Mouse (Mus musculus) MEL (cell line): ENCODE measurements around the gene Olfr308. TPM values are rescaled to one million over a fixed set of nuclear protein-coding genes. Genes with fewer than 3 reads are reported as not detected.

Experiments
- DNase-seq: peaks from one replicate; pipeline ENCODE4 v3.0.0; 2011; ENCODE audit warnings: low read depth, low spot score
- H3K27ac ChIP-seq: 2 replicates; pipeline ENCODE4 v1.5.1; 2012; ENCODE audit warnings: low read depth, mild to moderate bottlenecking, control low read depth, low read length, moderate library complexity; ENCODE audit not compliant: control insufficient read depth
- H3K27me3 ChIP-seq, 2 experiments: fragments of 150-350 bp in 1 of 2; sonication (generic) in 1 of 2; 2 replicates each; pipeline ENCODE4 v1.6.1; 2012; ENCODE audit warnings: low read length in 2 of 2, mild to moderate bottlenecking in 2 of 2, improper control_type of control experiment in 1 of 2, moderate library complexity in 1 of 2; ENCODE audit not compliant: insufficient read depth in 2 of 2, control insufficient read depth in 1 of 2
- H3K36me3 ChIP-seq, 2 experiments: 2 replicates each; pipeline ENCODE4 v1.6.1; 2012 to 2014; ENCODE audit warnings: low read length in 2 of 2, improper control_type of control experiment in 1 of 2, inconsistent platforms in 1 of 2, mild to moderate bottlenecking in 1 of 2; ENCODE audit not compliant: insufficient read depth in 2 of 2, control insufficient read depth in 1 of 2
- H3K4me1 ChIP-seq, 2 experiments: fragments of 150-350 bp in 1 of 2; sonication (generic) in 1 of 2; 2 replicates each; pipeline ENCODE4 v1.6.1; 2012; ENCODE audit warnings: low read length in 2 of 2, improper control_type of control experiment in 1 of 2, mild to moderate bottlenecking in 1 of 2; ENCODE audit not compliant: insufficient read depth in 2 of 2, control insufficient read depth in 1 of 2
- H3K4me3 ChIP-seq, 2 experiments: fragments of 150-350 bp in 1 of 2; sonication (generic) in 1 of 2; 2 replicates each; pipeline ENCODE4 v1.5.1; 2012; ENCODE audit warnings: low read depth in 2 of 2, low read length in 2 of 2, mild to moderate bottlenecking in 2 of 2, moderate library complexity in 2 of 2, control low read depth in 1 of 2, improper control_type of control experiment in 1 of 2; ENCODE audit not compliant: control insufficient read depth in 1 of 2, insufficient read depth in 1 of 2
- H3K79me2 ChIP-seq: 2 replicates; pipeline ENCODE4 v1.6.1; 2012; ENCODE audit warnings: mild to moderate bottlenecking, low read length, moderate library complexity; ENCODE audit not compliant: control insufficient read depth, poor library complexity, insufficient read depth
- H3K9ac ChIP-seq: 2 replicates; pipeline ENCODE4 v1.6.1; 2012; ENCODE audit warnings: low read depth, mild to moderate bottlenecking, control low read depth, low read length, moderate library complexity; ENCODE audit not compliant: control insufficient read depth, poor library complexity, severe bottlenecking
- H3K9me3 ChIP-seq: fragments of 150-350 bp; sonication (generic); replicated peaks from 2 replicates; pipeline ENCODE4 v1.6.1; 2012; ENCODE audit warnings: mild to moderate bottlenecking, low read length, improper control_type of control experiment, moderate library complexity; ENCODE audit not compliant: insufficient read depth
- CHD1 ChIP-seq: IDR thresholded peaks from 2 replicates; pipeline ENCODE4 v1.6.1; 2012; ENCODE audit warnings: low read depth, mild to moderate bottlenecking, inconsistent platforms, low read length, improper control_type of control experiment
- CHD2 ChIP-seq: IDR thresholded peaks from 2 replicates; pipeline ENCODE4 v1.6.1; 2011; ENCODE audit warnings: low read length, improper control_type of control experiment
- CTCF ChIP-seq, 3 experiments: IDR thresholded peaks in 2 of 3; conservative IDR thresholded peaks in 1 of 3; 2 replicates each; pipeline ENCODE4 v1.5.1; 2011 to 2012; ENCODE audit warnings: low read length in 3 of 3, low read depth in 2 of 3, mild to moderate bottlenecking in 2 of 3, improper control_type of control experiment in 1 of 3, inconsistent platforms in 1 of 3, mixed read lengths in 1 of 3, moderate library complexity in 1 of 3; ENCODE audit not compliant: control insufficient read depth in 1 of 3, insufficient read depth in 1 of 3, poor library complexity in 1 of 3, severe bottlenecking in 1 of 3
- GABPA ChIP-seq: IDR thresholded peaks from 2 replicates; pipeline ENCODE4 v1.6.1; 2012; ENCODE audit warnings: low read depth, mild to moderate bottlenecking, inconsistent platforms, low read length, improper control_type of control experiment, moderate library complexity
- HCFC1 ChIP-seq: IDR thresholded peaks from 2 replicates; pipeline ENCODE4 v1.6.1; 2012; ENCODE audit warnings: low read depth, mild to moderate bottlenecking, inconsistent platforms, low read length, improper control_type of control experiment, moderate library complexity
- KAT2A ChIP-seq: conservative IDR thresholded peaks from 2 replicates; pipeline ENCODE4 v1.6.1; 2012; ENCODE audit warnings: low read depth, low read length, improper control_type of control experiment, inconsistent platforms
- MAX ChIP-seq: IDR thresholded peaks from 2 replicates; pipeline ENCODE4 v1.6.1; 2011; ENCODE audit warnings: low read length, improper control_type of control experiment
- MAZ ChIP-seq: IDR thresholded peaks from 2 replicates; pipeline ENCODE4 v1.6.1; 2012; ENCODE audit warnings: low read depth, mild to moderate bottlenecking, inconsistent platforms, low read length, improper control_type of control experiment
- MXI1 ChIP-seq: IDR thresholded peaks from 2 replicates; pipeline ENCODE4 v1.6.1; 2011; ENCODE audit warnings: mild to moderate bottlenecking, low read depth, low read length, improper control_type of control experiment
- MYC ChIP-seq: IDR thresholded peaks from 2 replicates; pipeline ENCODE4 v1.6.1; 2011; ENCODE audit warnings: low read depth, mild to moderate bottlenecking, low read length, improper control_type of control experiment, moderate library complexity
- NRF1 ChIP-seq: IDR thresholded peaks from 2 replicates; pipeline ENCODE4 v1.6.1; 2014; ENCODE audit warnings: low read depth, mild to moderate bottlenecking, inconsistent platforms, low read length, improper control_type of control experiment, moderate library complexity; ENCODE audit not compliant: poor library complexity, insufficient read depth, severe bottlenecking
- POLR2A ChIP-seq, 2 experiments: IDR thresholded peaks; 2 replicates each; pipeline ENCODE4 v1.6.1; 2011 to 2012; ENCODE audit warnings: low read length in 2 of 2, mild to moderate bottlenecking in 2 of 2, control low read depth in 1 of 2, improper control_type of control experiment in 1 of 2, low read depth in 1 of 2, moderate library complexity in 1 of 2; ENCODE audit not compliant: control insufficient read depth in 1 of 2, insufficient read depth in 1 of 2, poor library complexity in 1 of 2
- POLR2AphosphoS5 ChIP-seq: IDR thresholded peaks from 2 replicates; pipeline ENCODE4 v1.6.1; 2012; ENCODE audit warnings: low read depth, borderline replicate concordance, mild to moderate bottlenecking, inconsistent platforms, low read length, moderate library complexity, mixed read lengths
- RAD21 ChIP-seq: IDR thresholded peaks from 2 replicates; pipeline ENCODE4 v1.6.1; 2011; ENCODE audit warnings: mild to moderate bottlenecking, low read depth, low read length, improper control_type of control experiment
- TBP ChIP-seq: IDR thresholded peaks from 2 replicates; pipeline ENCODE4 v1.8.0; 2011; ENCODE audit warnings: low read depth, low read length, improper control_type of control experiment
- TCF12 ChIP-seq: IDR thresholded peaks from 2 replicates; pipeline ENCODE4 v1.6.1; 2014; ENCODE audit warnings: low read depth, mild to moderate bottlenecking, inconsistent platforms, low read length, improper control_type of control experiment, moderate library complexity
- USF1 ChIP-seq: IDR thresholded peaks from 2 replicates; pipeline ENCODE4 v1.6.1; 2014; ENCODE audit warnings: low read depth, mild to moderate bottlenecking, inconsistent platforms, low read length, improper control_type of control experiment, moderate library complexity
- USF2 ChIP-seq, 2 experiments: IDR thresholded peaks; 2 replicates each; pipeline ENCODE4 v1.6.1; 2011 to 2012; ENCODE audit warnings: improper control_type of control experiment in 2 of 2, low read length in 2 of 2, borderline replicate concordance in 1 of 2, inconsistent platforms in 1 of 2, low read depth in 1 of 2, mild to moderate bottlenecking in 1 of 2; ENCODE audit not compliant: insufficient read depth in 1 of 2
- ZNF384 ChIP-seq: IDR thresholded peaks from 2 replicates; pipeline ENCODE4 v1.6.1; 2012; ENCODE audit warnings: low read depth, mild to moderate bottlenecking, inconsistent platforms, low read length, improper control_type of control experiment
- polyA plus RNA-seq, 2 experiments: library from polyadenylated mRNA; stranded (reverse) in 1 of 2; unstranded in 1 of 2; fragments of >175 nt in 1 of 2; fragments of >200 nt in 1 of 2; gene quantifications; 2 replicates each; pipeline versions ENCODE4 v1.2.1 to v1.2.4; 2012; ENCODE audit warnings: low replicate concordance in 2 of 2, low read depth in 1 of 2; ENCODE audit not compliant: insufficient read length in 2 of 2, insufficient read depth in 1 of 2, missing spikeins in 1 of 2
- total RNA-seq: library from RNA; depleted of rRNA; stranded (reverse); fragments of 300-350 nt; gene quantifications from 2 replicates; pipeline ENCODE4 v1.2.3, GENCODE M21; 2012

The Olfr308 gene
- total and polyA plus RNA-seq, 3 experiments: not detected

- H3K9me3 ChIP-seq: no peaks in the 10 kb centered on the region
- DNase-seq: no peak
- no peaks in the 10 kb centered on the region for H3K27me3 ChIP-seq
- TF ChIP-seq MYC (no peak), CHD1 (no peak), MAZ (no peak), TBP (no peak), CHD2 (no peak), MAX (no peak), CTCF (IDR thresholded peaks at IDR 0.05 in 2 of 3, conservative IDR thresholded peaks at IDR 0.05 in 1 of 3; ENCODE audit: control insufficient read depth in 1 of 3, insufficient read depth in 1 of 3, low read depth in 2 of 3, low read length in 3 of 3, poor library complexity in 1 of 3, severe bottlenecking in 1 of 3) (no peak), MXI1 (no peak), POLR2AphosphoS5 (no peak), USF1 (no peak), POLR2A (IDR thresholded peaks at IDR 0.05; ENCODE audit: control insufficient read depth in 1 of 2, insufficient read depth in 1 of 2, low read depth in 1 of 2, low read length in 2 of 2, poor library complexity in 1 of 2) (no peak), KAT2A (no peak), USF2 (IDR thresholded peaks at IDR 0.05; ENCODE audit: borderline replicate concordance in 1 of 2, insufficient read depth in 1 of 2, low read depth in 1 of 2, low read length in 2 of 2) (no peak), GABPA (no peak), TCF12 (no peak), HCFC1 (no peak)
- TF ChIP-seq, all 39 proteins: peak for 0
- H3K9ac ChIP-seq: no peak overlapping the region
- no peaks in the 10 kb centered on the region for H3K4me1 ChIP-seq
- H3K4me3 ChIP-seq: no peak overlapping the region
- H3K36me3 ChIP-seq: no peaks in the 10 kb centered on the region
- H3K27ac ChIP-seq: no peak overlapping the region
- no peaks in the 10 kb centered on the region for H3K79me2 ChIP-seq
These were observed 18.8 kb upstream of the Olfr308 start for GRCm38 (mm10) chr7:86344253-86344652.

GRCm38 (mm10) chr7:86342881-86343565 is 17.6 kb upstream of the Olfr308 start:
- no peak for DNase-seq
- H3K27ac ChIP-seq: no peak overlapping the region
- TF ChIP-seq USF2 (IDR thresholded peaks at IDR 0.05; ENCODE audit: borderline replicate concordance in 1 of 2, insufficient read depth in 1 of 2, low read depth in 1 of 2, low read length in 2 of 2) (no peak), TBP (no peak), RAD21 (no peak), NRF1 (no peak), ZNF384 (no peak)
- H3K36me3 ChIP-seq: no peaks in the 10 kb centered on the region
- H3K27me3 ChIP-seq: no peaks in the 10 kb centered on the region
- H3K9me3 ChIP-seq: no peaks in the 10 kb centered on the region
- no peaks in the 10 kb centered on the region for H3K4me1 ChIP-seq
- no peak overlapping the region for H3K4me3 ChIP-seq
- no peaks in the 10 kb centered on the region for H3K79me2 ChIP-seq
- no peak overlapping the region for H3K9ac ChIP-seq
